Mouse (Mus musculus) mature B cell (primary cell): ENCODE data around the gene Stk19.
"Not testable (repeated sequence)": the region's sequence is repeated elsewhere in the genome, so short reads cannot be mapped to it uniquely, and the experiment has no call there.

Source experiments
- in situ Hi-C: fragments of 300-500 bp; cut with MboI; formaldehyde crosslinking; loops from 2 replicates; pipeline ENCODE4 v1.14.3; 2019

Gene Stk19

GRCm38 (mm10) chr17:34840736-34841307, 4.1 kb upstream of the Stk19 start:
- in situ Hi-C loops: no loop called here

GRCm38 (mm10) chr17:34838785-34839184, 2.0 kb upstream of the Stk19 start:
- in situ Hi-C loops: no loop called here

GRCm38 (mm10) chr17:34837464-34838324, 949 bp upstream of the Stk19 start:
- in situ Hi-C loops: no loop called here

- in situ Hi-C loops: no loop called here
Observed at GRCm38 (mm10) chr17:34836155-34836855, 440 bp downstream of the Stk19 start.

- in situ Hi-C loops: not testable (repeated sequence)
Observed at GRCm38 (mm10) chr17:34830776-34831175, 6.0 kb downstream of the Stk19 start.

- in situ Hi-C loops: no loop called here
Observed at GRCm38 (mm10) chr17:34814818-34815370, 21.9 kb downstream of the Stk19 start.

GRCm38 (mm10) chr17:34813747-34814146, 23.0 kb downstream of the Stk19 start:
- in situ Hi-C loops: not testable (repeated sequence)

- in situ Hi-C loops: no loop called here
Observed at GRCm38 (mm10) chr17:34811275-34811674, 25.5 kb downstream of the Stk19 start.

GRCm38 (mm10) chr17:34810811-34811210, 25.9 kb downstream of the Stk19 start:
- in situ Hi-C loops: not testable (repeated sequence)

- in situ Hi-C loops: not testable (repeated sequence)
Observed at GRCm38 (mm10) chr17:34810411-34810810, 26.3 kb downstream of the Stk19 start.

GRCm38 (mm10) chr17:34808599-34809205, 28.0 kb downstream of the Stk19 start:
- in situ Hi-C loops: no loop called here

GRCm38 (mm10) chr17:34807176-34807575, 29.6 kb downstream of the Stk19 start:
- in situ Hi-C loops: no loop called here

GRCm38 (mm10) chr17:34804871-34805562, 31.7 kb downstream of the Stk19 start:
- in situ Hi-C loops: no loop called here

- in situ Hi-C loops: not testable (repeated sequence)
Observed at GRCm38 (mm10) chr17:34804301-34804700, 32.4 kb downstream of the Stk19 start, which contains the start of gene Cyp21a1. Gene Cyp21a1 (minus strand): TSS chr17:34804561.

GRCm38 (mm10) chr17:34803367-34803766, 33.4 kb downstream of the Stk19 start:
- in situ Hi-C loops: not testable (repeated sequence)

- in situ Hi-C loops: not testable (repeated sequence)
Observed at GRCm38 (mm10) chr17:34802756-34803155, 34.0 kb downstream of the Stk19 start.

- in situ Hi-C loops: not testable (repeated sequence)
Observed at GRCm38 (mm10) chr17:34800781-34801305, 35.9 kb downstream of the Stk19 start.

GRCm38 (mm10) chr17:34799531-34799925, 37.2 kb downstream of the Stk19 start:
- in situ Hi-C loops: no loop called here

- in situ Hi-C loops: no loop called here
Observed at GRCm38 (mm10) chr17:34798866-34799530, 37.7 kb downstream of the Stk19 start.

GRCm38 (mm10) chr17:34798071-34798470, 38.7 kb downstream of the Stk19 start:
- in situ Hi-C loops: not testable (repeated sequence)
